Mouse (Mus musculus) ES-Bruce4 (cell line): ENCODE results near the gene Gm10330.
"Not testable (repeated sequence)": the region's sequence is repeated elsewhere in the genome, so short reads cannot be mapped to it uniquely, and the experiment has no call there.

Experiments
- CTCF ChIP-seq: IDR thresholded peaks from one replicate; pipeline ENCODE4 v1.8.1; 2011; ENCODE audit warnings: low read depth, low read length
- EP300 ChIP-seq: IDR thresholded peaks from 2 replicates; pipeline ENCODE4 v1.6.1; 2011; ENCODE audit warnings: low read depth, low read length; ENCODE audit not compliant: insufficient read depth
- POLR2A ChIP-seq: IDR thresholded peaks from one replicate; pipeline ENCODE4 v1.8.1; 2011; ENCODE audit warnings: low read length; ENCODE audit not compliant: insufficient read depth

- not testable (repeated sequence) for TF ChIP-seq CTCF, EP300, POLR2A
Observed at GRCm38 (mm10) chr12:23780165-23780564, at the start of gene Gm10330.
